Mouse (Mus musculus) erythroblast, embryonic 14.5 days (primary cell): Measurements from ENCODE around the gene Ivd.

Source experiments
- GATA1 ChIP-seq: IDR thresholded peaks from 2 replicates; pipeline ENCODE4 v1.6.1; 2012; ENCODE audit warnings: low read length, inconsistent platforms, mixed read lengths
- TAL1 ChIP-seq: IDR thresholded peaks from 3 replicates; pipeline ENCODE4 v1.6.1; 2012; ENCODE audit warnings: low read length, inconsistent platforms, mixed read lengths

DNA sequence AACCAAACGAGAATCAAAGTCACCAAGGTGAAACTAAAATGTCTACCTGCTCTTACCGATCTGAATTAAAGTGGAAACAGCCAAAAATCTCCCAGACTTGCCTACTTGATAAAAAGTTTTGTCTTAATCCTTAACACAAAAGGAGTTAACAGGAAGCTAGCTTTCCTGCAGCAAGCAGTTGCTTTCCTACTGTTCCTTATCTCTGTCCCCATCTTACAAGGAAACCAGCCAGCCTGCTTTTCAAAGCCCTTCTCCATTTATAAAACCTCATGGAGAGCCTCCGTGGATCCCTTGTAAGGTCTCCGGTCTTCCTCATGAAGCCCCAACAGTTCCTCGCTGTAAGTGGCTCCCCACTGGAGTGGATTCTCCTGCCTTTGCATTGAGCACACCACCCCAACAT lies 23.4 kb upstream of the Ivd start:
- TF ChIP-seq GATA1 (peak; percentile 78), TAL1 (no peak)
